Mouse (Mus musculus) Muller cell, postnatal 12 days (primary cell): ENCODE measurements around the gene Hvcn1.
A peak's percentile ranks its signal among the peaks of the same experiment; 100 is the strongest.
"Not testable (repeated sequence)": the region's sequence is repeated elsewhere in the genome, so short reads cannot be mapped to it uniquely, and the experiment has no call there.

Experiments
- DNase-seq: peaks from one replicate; pipeline ENCODE4 v3.0.0-alpha.2; 2015; ENCODE audit errors: inconsistent ontology term

Hvcn1 gene

GRCm38 (mm10) chr5:122201904-122202303, 4.7 kb upstream of the Hvcn1 start:
- DNase-seq: no peak

GRCm38 (mm10) chr5:122204180-122204579, 2.4 kb upstream of the Hvcn1 start:
- DNase-seq: no peak

GRCm38 (mm10) chr5:122208909-122209308, 2.3 kb downstream of the Hvcn1 start:
- no peak for DNase-seq

- peak; percentile 35 for DNase-seq
These were observed 3.2 kb downstream of the Hvcn1 start for GRCm38 (mm10) chr5:122209591-122210368.

GRCm38 (mm10) chr5:122210890-122211289, 4.3 kb downstream of the Hvcn1 start:
- no peak for DNase-seq

GRCm38 (mm10) chr5:122212125-122212524, 5.5 kb downstream of the Hvcn1 start:
- DNase-seq: no peak

GRCm38 (mm10) chr5:122212820-122213219, 6.2 kb downstream of the Hvcn1 start:
- not testable (repeated sequence) for DNase-seq

GRCm38 (mm10) chr5:122213861-122214260, 7.3 kb downstream of the Hvcn1 start:
- DNase-seq: no peak

- DNase-seq: no peak
These were observed 11.0 kb downstream of the Hvcn1 start for GRCm38 (mm10) chr5:122217636-122218035.

GRCm38 (mm10) chr5:122218109-122218905, 11.7 kb downstream of the Hvcn1 start:
- DNase-seq: no peak

- DNase-seq: no peak
These were observed 12.3 kb downstream of the Hvcn1 start for GRCm38 (mm10) chr5:122218928-122219327.

- no peak for DNase-seq
These were observed 13.3 kb downstream of the Hvcn1 start for GRCm38 (mm10) chr5:122219655-122220629.

- no peak for DNase-seq
These were observed 14.5 kb downstream of the Hvcn1 start for GRCm38 (mm10) chr5:122221085-122221484.

- no peak for DNase-seq
These were observed 17.7 kb downstream of the Hvcn1 start for GRCm38 (mm10) chr5:122224291-122224690.

- no peak for DNase-seq
These were observed 21.7 kb downstream of the Hvcn1 start for GRCm38 (mm10) chr5:122228271-122228765.

- DNase-seq: no peak
These were observed 22.2 kb downstream of the Hvcn1 start for GRCm38 (mm10) chr5:122228772-122229171.

GRCm38 (mm10) chr5:122230816-122231215, 24.2 kb downstream of the Hvcn1 start:
- no peak for DNase-seq

- DNase-seq: no peak
These were observed 24.8 kb downstream of the Hvcn1 start for GRCm38 (mm10) chr5:122231431-122231830.

GRCm38 (mm10) chr5:122232004-122232403, 25.4 kb downstream of the Hvcn1 start:
- no peak for DNase-seq

GRCm38 (mm10) chr5:122233077-122233581, 26.5 kb downstream of the Hvcn1 start:
- DNase-seq: no peak

GRCm38 (mm10) chr5:122233695-122234094, 27.1 kb downstream of the Hvcn1 start:
- no peak for DNase-seq
